Mouse (Mus musculus) ES-E14 (cell line): ENCODE measurements around the gene Slc24a2.

Experiments
- MAFK ChIP-seq: IDR thresholded peaks from 2 replicates; pipeline ENCODE4 v1.6.1; 2014; ENCODE audit warnings: mild to moderate bottlenecking, low read depth, low read length, inconsistent platforms; ENCODE audit not compliant: insufficient read depth
- ZC3H11A ChIP-seq: IDR thresholded peaks from 2 replicates; pipeline ENCODE4 v1.6.1; 2012; ENCODE audit warnings: low read depth, mild to moderate bottlenecking, inconsistent platforms, low read length, borderline replicate concordance

GRCm38 (mm10) chr4:87210533-87210932, 19.7 kb downstream of the Slc24a2 start:
- no peak for TF ChIP-seq ZC3H11A
- TF ChIP-seq MAFK: no peak
